8 mouse cellular contexts compared by ENCODE assay signal in the genomic region with DNA sequence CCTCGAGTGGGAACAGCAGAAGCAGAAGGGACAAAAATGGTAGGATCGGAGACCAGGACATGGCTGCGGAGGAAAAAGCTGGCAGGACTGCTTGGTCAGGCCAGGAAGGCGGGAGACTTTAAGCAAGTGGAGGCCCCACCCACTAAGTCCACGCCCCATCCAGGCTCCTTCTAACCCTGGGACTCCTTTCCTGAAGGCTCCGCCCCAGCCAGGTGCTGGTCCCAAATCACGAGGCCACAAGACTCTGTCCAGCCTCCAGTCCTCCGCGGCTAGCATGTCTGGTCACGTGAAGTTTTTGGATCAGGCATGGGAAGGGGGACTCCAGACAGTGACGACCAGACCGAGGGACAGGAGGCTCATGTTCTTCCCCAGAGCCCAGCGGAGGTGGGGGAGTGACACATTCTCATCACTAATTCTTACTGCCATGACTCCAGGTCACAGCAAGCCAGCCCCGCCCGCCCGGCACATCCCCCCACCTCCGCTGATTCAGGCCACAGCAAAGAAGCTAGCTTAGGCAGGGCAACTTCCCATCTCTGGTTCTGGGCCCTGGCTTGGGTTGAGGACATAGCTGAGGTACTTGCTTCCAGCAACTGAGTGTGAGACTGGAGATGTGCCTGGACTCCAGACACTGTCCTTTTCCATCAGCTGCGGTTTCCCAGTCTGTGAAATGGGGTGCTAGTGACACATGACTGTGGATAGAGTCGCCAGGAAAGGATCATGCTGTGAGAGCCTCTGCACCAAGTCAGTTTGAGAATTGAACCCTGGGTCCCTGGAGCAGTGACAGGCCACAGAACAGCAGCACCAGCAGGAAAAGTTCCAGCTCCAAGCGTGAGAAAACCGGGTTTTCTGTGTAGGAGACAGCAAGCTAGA. TPM values are rescaled to one million over a fixed set of nuclear protein-coding genes. Genes with fewer than 3 reads are reported as not detected.
DNase-seq lines count a peak whose midpoint lies in the region; ATAC-seq and TF ChIP-seq lines count a peak whose summit lies in the region.

No protein-coding gene starts in this region.

- H3K27me3 ChIP-seq in G1E (ENCODE audit: insufficient read depth, low read length): no peaks in the 10 kb centered on the region; the same call in 1 of the 2 replicates
- H3K27me3 ChIP-seq in forebrain, embryonic 12.5 days: peaks cover 22% of the 10 kb centered on the region
- H3K27me3 ChIP-seq in limb, embryonic 12.5 days: no peaks in the 10 kb centered on the region
- peaks cover 39% of the 10 kb centered on the region for H3K27me3 ChIP-seq in midbrain, embryonic 12.5 days

- no peak for TF ChIP-seq CTCF in G1E (IDR thresholded peaks at IDR 0.05; ENCODE audit: low read depth, low read length)

- 9% methylated on average over 21 of the region's 21 CpGs for WGBS in forebrain, embryonic 12.5 days
- 7% methylated on average over 21 of the region's 21 CpGs for WGBS in limb, embryonic 12.5 days
- WGBS in midbrain, embryonic 12.5 days: 6% methylated on average over 21 of the region's 21 CpGs

- H3K27ac ChIP-seq in brown adipose tissue, adult 24 weeks (replicated peaks; ENCODE audit: low read depth, low read length): peak overlapping the region; percentile 41
- H3K27ac ChIP-seq in forebrain, embryonic 12.5 days: no peak overlapping the region
- H3K27ac ChIP-seq in limb, embryonic 12.5 days: no peak overlapping the region
- no peak overlapping the region for H3K27ac ChIP-seq in midbrain, embryonic 12.5 days (replicated peaks)

- ATAC-seq in G1E (ENCODE audit: extremely low read depth, insufficient number of reproducible peaks, low FRiP score, poor library complexity, severe bottlenecking): no peak
- ATAC-seq in forebrain, embryonic 12.5 days (ENCODE audit: low FRiP score): 0 out of 2 replicates have a peak, but pooled peaks have one; percentile 8
- peak; percentile 17; the same call in 1 of the 2 replicates for ATAC-seq in limb, embryonic 12.5 days (ENCODE audit: insufficient number of reproducible peaks, insufficient read depth, low FRiP score, low TSS enrichment, low read depth)
- ATAC-seq in midbrain, embryonic 12.5 days (ENCODE audit: low FRiP score, low read depth): 0 out of 2 replicates have a peak, but pooled peaks have one; percentile 8

- H3K4me2 ChIP-seq in forebrain, embryonic 12.5 days: peak overlapping the region; percentile 52
- peak overlapping the region; percentile 89 for H3K4me2 ChIP-seq in limb, embryonic 12.5 days
- peak overlapping the region; percentile 55 for H3K4me2 ChIP-seq in midbrain, embryonic 12.5 days (replicated peaks)

- H3K36me3 ChIP-seq in G1E (replicated peaks): peaks cover 81% of the 10 kb centered on the region
- peaks cover 37% of the 10 kb centered on the region for H3K36me3 ChIP-seq in forebrain, embryonic 12.5 days (replicated peaks)
- H3K36me3 ChIP-seq in limb, embryonic 12.5 days: peaks cover 42% of the 10 kb centered on the region
- H3K36me3 ChIP-seq in midbrain, embryonic 12.5 days: peaks cover 39% of the 10 kb centered on the region

- intact Hi-C loops in heart, postnatal 36 days (cut with DNase I): no loop called here
- intact Hi-C loops in left cerebral cortex, postnatal 36 days (cut with DNase I): loop anchor here (5.0 kb wide), 1 partner anchor 75 kb away; no protein-coding TSS in a partner anchor

- H3K9me3 ChIP-seq in G1E (replicated peaks): no peaks in the 10 kb centered on the region
- H3K9me3 ChIP-seq in forebrain, embryonic 12.5 days: no peaks in the 10 kb centered on the region
- no peaks in the 10 kb centered on the region for H3K9me3 ChIP-seq in limb, embryonic 12.5 days
- no peaks in the 10 kb centered on the region for H3K9me3 ChIP-seq in midbrain, embryonic 12.5 days

- peaks cover 94% of the 10 kb centered on the region for H3K4me1 ChIP-seq in G1E (ENCODE audit: insufficient read depth, low read depth, low read length)
- H3K4me1 ChIP-seq in brown adipose tissue, adult 24 weeks (ENCODE audit: control insufficient read depth, insufficient read depth, insufficient read length, low read length): peaks cover 5% of the 10 kb centered on the region
- peaks cover 28% of the 10 kb centered on the region for H3K4me1 ChIP-seq in forebrain, embryonic 12.5 days
- H3K4me1 ChIP-seq in limb, embryonic 12.5 days (replicated peaks): peaks cover 15% of the 10 kb centered on the region
- peaks cover 19% of the 10 kb centered on the region for H3K4me1 ChIP-seq in midbrain, embryonic 12.5 days

- peak overlapping the region; percentile 61 for H3K9ac ChIP-seq in forebrain, embryonic 12.5 days
- peak overlapping the region; percentile 66 for H3K9ac ChIP-seq in limb, embryonic 12.5 days (replicated peaks)
- H3K9ac ChIP-seq in midbrain, embryonic 12.5 days (replicated peaks): peak overlapping the region; percentile 51

- H3K4me3 ChIP-seq in G1E (ENCODE audit: low read depth, low read length): peak overlapping the region; percentile 73
- H3K4me3 ChIP-seq in brown adipose tissue, adult 24 weeks (ENCODE audit: insufficient read depth, low read depth, low read length): peak overlapping the region; percentile 54
- peak overlapping the region; percentile 28 for H3K4me3 ChIP-seq in forebrain, embryonic 12.5 days (replicated peaks)
- peak overlapping the region; percentile 45 for H3K4me3 ChIP-seq in limb, embryonic 12.5 days (replicated peaks)
- peak overlapping the region; percentile 32 for H3K4me3 ChIP-seq in midbrain, embryonic 12.5 days

- DNase-seq in G1E (ENCODE audit: low spot score): no peak
- DNase-seq in heart, postnatal 36 days: peak; percentile 66 to 71
- DNase-seq in testis, postnatal 10 days (ENCODE audit: low spot score): peak; percentile 83
- no peak for DNase-seq in left cerebral cortex, postnatal 36 days (ENCODE audit: low spot score in 2 of 2)

RNA-seq across cellular contexts. Expression of gene Mpv17l2, which starts 6.1 kb away (rescaled TPM):
- total RNA-seq in G1E (2014; fragmentation: Nextera tagmentation) (63.1 and 67.1 TPM in 2 replicates), G1E (2017) (13.5 and 13.9 TPM in 2 replicates)
- 89.1 and 101 TPM in 2 replicates for polyA plus RNA-seq in G1E (2012)
- polyA plus RNA-seq in brown adipose tissue, adult 24 weeks (2012; ENCODE audit: insufficient read depth, insufficient read length, missing spikeins): 74.5 and 79.8 TPM in 2 replicates
- polyA plus RNA-seq in forebrain, embryonic 12.5 days (2016; fragmentation: Nextera tagmentation; extraction: Ambion mirVana): 33.2 and 34.5 TPM in 2 replicates
- 10 to 100 TPM; 28.0 to 30.8 TPM for total RNA-seq in heart, postnatal 36 days (2021)
- polyA plus RNA-seq in limb, embryonic 12.5 days (2016; fragmentation: Nextera tagmentation; extraction: Ambion mirVana): 25.8 and 29.0 TPM in 2 replicates
- polyA plus RNA-seq in midbrain, embryonic 12.5 days (2016; fragmentation: Nextera tagmentation; extraction: Ambion mirVana): 35.4 and 37.3 TPM in 2 replicates
- total RNA-seq in left cerebral cortex, postnatal 36 days (2021): 10 to 100 TPM; 33.9 to 41.5 TPM

RNA-seq across cellular contexts. Expression of gene Pik3r2, which starts 9.7 kb away (rescaled TPM):
- total RNA-seq in G1E (2014; fragmentation: Nextera tagmentation) (7.1 and 16.3 TPM in 2 replicates), G1E (2017) (11.8 and 13.3 TPM in 2 replicates)
- polyA plus RNA-seq in G1E (2012): 55.0 and 68.8 TPM in 2 replicates
- 9.8 and 11.3 TPM in 2 replicates for polyA plus RNA-seq in brown adipose tissue, adult 24 weeks (2012; ENCODE audit: insufficient read depth, insufficient read length, missing spikeins)
- 72.7 and 79.1 TPM in 2 replicates for polyA plus RNA-seq in forebrain, embryonic 12.5 days (2016; fragmentation: Nextera tagmentation; extraction: Ambion mirVana)
- total RNA-seq in heart, postnatal 36 days (2021): 10 to 100 TPM; 23.6 to 24.5 TPM
- polyA plus RNA-seq in limb, embryonic 12.5 days (2016; fragmentation: Nextera tagmentation; extraction: Ambion mirVana): 80.2 and 80.6 TPM in 2 replicates
- polyA plus RNA-seq in midbrain, embryonic 12.5 days (2016; fragmentation: Nextera tagmentation; extraction: Ambion mirVana): 73.4 and 74.6 TPM in 2 replicates
- 100 to 1,000 TPM; 152 to 164 TPM for total RNA-seq in left cerebral cortex, postnatal 36 days (2021)

RNA-seq across cellular contexts. Expression of gene Rab3a, which starts 12.3 kb away (rescaled TPM):
- 11.2 and 11.4 TPM in 2 replicates for total RNA-seq in G1E (2014; fragmentation: Nextera tagmentation)
- total RNA-seq in G1E (2017): 4.6 and 7.0 TPM in 2 replicates
- 10.8 and 15.4 TPM in 2 replicates for polyA plus RNA-seq in G1E (2012)
- 18.1 and 21.3 TPM in 2 replicates for polyA plus RNA-seq in brown adipose tissue, adult 24 weeks (2012; ENCODE audit: insufficient read depth, insufficient read length, missing spikeins)
- polyA plus RNA-seq in forebrain, embryonic 12.5 days (2016; fragmentation: Nextera tagmentation; extraction: Ambion mirVana): 87.8 and 95.4 TPM in 2 replicates
- 10 to 100 TPM; 45.0 to 49.3 TPM for total RNA-seq in heart, postnatal 36 days (2021)
- polyA plus RNA-seq in limb, embryonic 12.5 days (2016; fragmentation: Nextera tagmentation; extraction: Ambion mirVana): 13.7 and 13.8 TPM in 2 replicates
- 98.9 and 102 TPM in 2 replicates for polyA plus RNA-seq in midbrain, embryonic 12.5 days (2016; fragmentation: Nextera tagmentation; extraction: Ambion mirVana)
- 100 to 1,000 TPM; 824 to 964 TPM for total RNA-seq in left cerebral cortex, postnatal 36 days (2021)

RNA-seq across cellular contexts. Expression of gene Mast3, which starts 38.0 kb away (rescaled TPM):
- 79.8 and 104 TPM in 2 replicates for total RNA-seq in G1E (2014; fragmentation: Nextera tagmentation)
- total RNA-seq in G1E (2017): 15.7 and 18.9 TPM in 2 replicates
- 323 and 357 TPM in 2 replicates for polyA plus RNA-seq in G1E (2012)
- 2.5 and 2.9 TPM in 2 replicates for polyA plus RNA-seq in brown adipose tissue, adult 24 weeks (2012; ENCODE audit: insufficient read depth, insufficient read length, missing spikeins)
- polyA plus RNA-seq in forebrain, embryonic 12.5 days (2016; fragmentation: Nextera tagmentation; extraction: Ambion mirVana): 14.5 and 16.8 TPM in 2 replicates
- 1 to 10 TPM; 6.4 to 8.9 TPM for total RNA-seq in heart, postnatal 36 days (2021)
- polyA plus RNA-seq in limb, embryonic 12.5 days (2016; fragmentation: Nextera tagmentation; extraction: Ambion mirVana): 13.2 and 14.5 TPM in 2 replicates
- polyA plus RNA-seq in midbrain, embryonic 12.5 days (2016; fragmentation: Nextera tagmentation; extraction: Ambion mirVana): 17.1 and 18.0 TPM in 2 replicates
- 100 to 1,000 TPM; 312 to 338 TPM for total RNA-seq in left cerebral cortex, postnatal 36 days (2021)

RNA-seq across cellular contexts. Expression of gene Il12rb1, which starts 41.4 kb away (rescaled TPM):
- total RNA-seq in G1E (2014; fragmentation: Nextera tagmentation) (1.9 and 2.7 TPM in 2 replicates), G1E (2017) (2.3 and 3.1 TPM in 2 replicates)
- 4.6 and 5.6 TPM in 2 replicates for polyA plus RNA-seq in G1E (2012)
- not detected in 2 replicates for polyA plus RNA-seq in brown adipose tissue, adult 24 weeks (2012; ENCODE audit: insufficient read depth, insufficient read length, missing spikeins)
- polyA plus RNA-seq in forebrain, embryonic 12.5 days (2016; fragmentation: Nextera tagmentation; extraction: Ambion mirVana): not detected in 2 replicates
- not detected for total RNA-seq in heart, postnatal 36 days (2021)
- polyA plus RNA-seq in limb, embryonic 12.5 days (2016; fragmentation: Nextera tagmentation; extraction: Ambion mirVana): not detected in 2 replicates
- 0.08 TPM in 1 of 2 replicates, not detected in the other for polyA plus RNA-seq in midbrain, embryonic 12.5 days (2016; fragmentation: Nextera tagmentation; extraction: Ambion mirVana)
- 1 to 10 TPM in 1 of 2 experiments, under 1 TPM in 1; 0.86 to 1.1 TPM for total RNA-seq in left cerebral cortex, postnatal 36 days (2021)

Comparison
In these comparisons a context has a peak if more than half of its experiments do, and no peak if none do; other contexts are left out.
1. DNase-seq: peak in heart, postnatal 36 days (2 of 2) and testis, postnatal 10 days (single experiment); none in G1E (single experiment) and left cerebral cortex, postnatal 36 days (0 of 2).
2. Peak in every context shown above with its lines, with median percentiles within 50 percentile points of each other: H3K4me3 ChIP-seq, H3K4me2 ChIP-seq and H3K9ac ChIP-seq.